Mouse (Mus musculus) megakaryocyte progenitor cell, adult 5-6 weeks (primary cell): ENCODE measurements around the gene Hist1h1t. TPM values are rescaled to one million over a fixed set of nuclear protein-coding genes. Genes with fewer than 3 reads are reported as not detected.

ENCODE experiments used
- ATAC-seq: replicated peaks from 2 replicates; pipeline ENCODE4 v1.8.0; 2016; ENCODE audit warnings: mild to moderate bottlenecking, moderate TSS enrichment, inconsistent platforms; ENCODE audit not compliant: poor library complexity
- total RNA-seq, 2 experiments: library from RNA; stranded (forward) in 1 of 2; stranded (reverse) in 1 of 2; fragments of 157-497, 149-512 nt in 1 of 2; fragments of 200-1000 nt in 1 of 2; gene quantifications; 2 replicates each; pipeline versions ENCODE4 v1.2.3 to v1.2.4; 2015 to 2017

Gene Hist1h1t
- total RNA-seq, 2 experiments from 2014 or later: 0.29 TPM; not detected in 1

GRCm38 (mm10) chr13:23732156-23732804 lies 36.7 kb downstream of the Hist1h1t start:
- ATAC-seq: peak; percentile 86

GRCm38 (mm10) chr13:23737091-23737490 lies 41.5 kb downstream of the Hist1h1t start:
- ATAC-seq: no peak

GRCm38 (mm10) chr13:23738041-23738440 lies 42.4 kb downstream of the Hist1h1t start:
- no peak for ATAC-seq

GRCm38 (mm10) chr13:23738677-23739068 lies 43.1 kb downstream of the Hist1h1t start, which contains the start of gene Hist1h1c:
TSS of gene Hist1h1c (plus strand) at chr13:23738808.
- ATAC-seq: peak; percentile 63

- peak; percentile 62 for ATAC-seq
Measured at GRCm38 (mm10) chr13:23739069-23739921, 43.7 kb downstream of the Hist1h1t start.

GRCm38 (mm10) chr13:23739922-23740252 lies 44.3 kb downstream of the Hist1h1t start:
- no peak for ATAC-seq

GRCm38 (mm10) chr13:23740256-23740840 lies 44.7 kb downstream of the Hist1h1t start:
- no peak for ATAC-seq

- ATAC-seq: no peak
Measured at GRCm38 (mm10) chr13:23740910-23741309, 45.3 kb downstream of the Hist1h1t start.

GRCm38 (mm10) chr13:23742007-23742406 lies 46.4 kb downstream of the Hist1h1t start:
- no peak for ATAC-seq

GRCm38 (mm10) chr13:23743215-23743614 lies 47.6 kb downstream of the Hist1h1t start:
- ATAC-seq: no peak

GRCm38 (mm10) chr13:23743963-23744362 lies 48.3 kb downstream of the Hist1h1t start:
- no peak for ATAC-seq

- ATAC-seq: no peak
Measured at GRCm38 (mm10) chr13:23744421-23745380, 49.1 kb downstream of the Hist1h1t start.

GRCm38 (mm10) chr13:23745381-23746161 lies 50.0 kb downstream of the Hist1h1t start, which contains the start of gene Hist1h3c:
TSS of gene Hist1h3c (minus strand) at chr13:23745602.
- ATAC-seq: peak; percentile 54

Other genes starting within 250 kb of the Hist1h1t start
Only the 30 nearest of the 38 such genes appear.
- 212 and 246 TPM in 2 replicates for gene Hist1h3g, start 160.4 kb upstream of the Hist1h1t start, total RNA-seq (2015)
- 210 and 363 TPM in 2 replicates for gene Hist1h3g, start 160.4 kb upstream of the Hist1h1t start, total RNA-seq (2017)
- gene Hist1h2bh, start 152.4 kb upstream of the Hist1h1t start, total RNA-seq (2015): 32.4 and 33.2 TPM in 2 replicates
- gene Hist1h2bh, start 152.4 kb upstream of the Hist1h1t start, total RNA-seq (2017): 120 and 144 TPM in 2 replicates
- 40.7 and 44.7 TPM in 2 replicates for gene Hist1h3f, start 151.8 kb upstream of the Hist1h1t start, total RNA-seq (2015)
- 86.8 and 176 TPM in 2 replicates for gene Hist1h3f, start 151.8 kb upstream of the Hist1h1t start, total RNA-seq (2017)
- 61.3 and 71.9 TPM in 2 replicates for gene Hist1h4f, start 144.2 kb upstream of the Hist1h1t start, total RNA-seq (2015)
- gene Hist1h4f, start 144.2 kb upstream of the Hist1h1t start, total RNA-seq (2017): 1,789 and 2,180 TPM in 2 replicates
- gene Hist1h1d, start 142.6 kb upstream of the Hist1h1t start, total RNA-seq (2015): 8.5 and 9.3 TPM in 2 replicates
- 112 TPM in 2 replicates for gene Hist1h1d, start 142.6 kb upstream of the Hist1h1t start, total RNA-seq (2017)
- gene Hist1h3e, start 133.4 kb upstream of the Hist1h1t start, total RNA-seq (2015): 98.5 and 110 TPM in 2 replicates
- 286 and 398 TPM in 2 replicates for gene Hist1h3e, start 133.4 kb upstream of the Hist1h1t start, total RNA-seq (2017)
- gene Hist1h2ae, start 124.6 kb upstream of the Hist1h1t start, total RNA-seq (2015): 5.3 and 9.4 TPM in 2 replicates
- gene Hist1h2ae, start 124.6 kb upstream of the Hist1h1t start, total RNA-seq (2017): 249 and 287 TPM in 2 replicates
- 285 and 322 TPM in 2 replicates for gene Hist1h2bg, start 124.4 kb upstream of the Hist1h1t start, total RNA-seq (2015)
- 1,174 and 1,244 TPM in 2 replicates for gene Hist1h2bg, start 124.4 kb upstream of the Hist1h1t start, total RNA-seq (2017)
- gene Hist1h2bf, start 121.6 kb upstream of the Hist1h1t start, total RNA-seq (2015): 321 and 327 TPM in 2 replicates
- gene Hist1h2bf, start 121.6 kb upstream of the Hist1h1t start, total RNA-seq (2017): 466 and 575 TPM in 2 replicates
- gene Hist1h2ad, start 121.4 kb upstream of the Hist1h1t start, total RNA-seq (2015): 1.9 and 3.4 TPM in 2 replicates
- gene Hist1h2ad, start 121.4 kb upstream of the Hist1h1t start, total RNA-seq (2017): 229 and 1,060 TPM in 2 replicates
- gene Hist1h3d, start 120.1 kb upstream of the Hist1h1t start, total RNA-seq (2015): 105 and 131 TPM in 2 replicates
- gene Hist1h3d, start 120.1 kb upstream of the Hist1h1t start, total RNA-seq (2017): 118 and 137 TPM in 2 replicates
- gene Hist1h4d, start 114.2 kb upstream of the Hist1h1t start, total RNA-seq (2015): 492 and 526 TPM in 2 replicates
- gene Hist1h4d, start 114.2 kb upstream of the Hist1h1t start, total RNA-seq (2017): 951 and 1,054 TPM in 2 replicates
- gene Hist1h2be, start 74.7 kb upstream of the Hist1h1t start, total RNA-seq (2015): 7.7 and 11.7 TPM in 2 replicates
- gene Hist1h2be, start 74.7 kb upstream of the Hist1h1t start, total RNA-seq (2017): 85.8 and 90.5 TPM in 2 replicates
- gene Hist1h1e, start 73.3 kb upstream of the Hist1h1t start, total RNA-seq (2015): 297 TPM in 2 replicates
- 260 and 272 TPM in 2 replicates for gene Hist1h1e, start 73.3 kb upstream of the Hist1h1t start, total RNA-seq (2017)
- 17.1 and 19.7 TPM in 2 replicates for gene Hist1h2ac, start 11.9 kb upstream of the Hist1h1t start, total RNA-seq (2015)
- 101 and 110 TPM in 2 replicates for gene Hist1h2ac, start 11.9 kb upstream of the Hist1h1t start, total RNA-seq (2017)
- gene Hist1h2bc, start 11.6 kb upstream of the Hist1h1t start, total RNA-seq (2015): 36.2 and 54.1 TPM in 2 replicates
- gene Hist1h2bc, start 11.6 kb upstream of the Hist1h1t start, total RNA-seq (2017): 196 and 235 TPM in 2 replicates
- gene Hist1h4c, start 2.6 kb downstream of the Hist1h1t start, total RNA-seq (2015): 45.1 and 51.9 TPM in 2 replicates
- gene Hist1h4c, start 2.6 kb downstream of the Hist1h1t start, total RNA-seq (2017): 238 and 311 TPM in 2 replicates
- gene Hfe, start 15.0 kb downstream of the Hist1h1t start, total RNA-seq (2015): 15.9 and 16.6 TPM in 2 replicates
- gene Hfe, start 15.0 kb downstream of the Hist1h1t start, total RNA-seq (2017): 6.0 and 8.7 TPM in 2 replicates
- 103 and 110 TPM in 2 replicates for gene Hist1h1c, start 43.0 kb downstream of the Hist1h1t start, total RNA-seq (2015)
- 686 and 791 TPM in 2 replicates for gene Hist1h1c, start 43.0 kb downstream of the Hist1h1t start, total RNA-seq (2017)
- 88.8 and 93.1 TPM in 2 replicates for gene Hist1h3c, start 49.8 kb downstream of the Hist1h1t start, total RNA-seq (2015)
- gene Hist1h3c, start 49.8 kb downstream of the Hist1h1t start, total RNA-seq (2017): 555 and 756 TPM in 2 replicates
- gene Hist1h2bb, start 50.9 kb downstream of the Hist1h1t start, total RNA-seq (2015): 232 TPM in 2 replicates
- gene Hist1h2bb, start 50.9 kb downstream of the Hist1h1t start, total RNA-seq (2017): 3,020 and 3,268 TPM in 2 replicates
- 28.1 and 45.4 TPM in 2 replicates for gene Hist1h2ab, start 55.3 kb downstream of the Hist1h1t start, total RNA-seq (2015)
- gene Hist1h2ab, start 55.3 kb downstream of the Hist1h1t start, total RNA-seq (2017): 2,397 and 3,405 TPM in 2 replicates
- 332 and 371 TPM in 2 replicates for gene Hist1h3b, start 56.5 kb downstream of the Hist1h1t start, total RNA-seq (2015)
- gene Hist1h3b, start 56.5 kb downstream of the Hist1h1t start, total RNA-seq (2017): 579 and 647 TPM in 2 replicates
- 33.6 and 56.1 TPM in 2 replicates for gene Hist1h4b, start 61.2 kb downstream of the Hist1h1t start, total RNA-seq (2015)
- 548 and 759 TPM in 2 replicates for gene Hist1h4b, start 61.2 kb downstream of the Hist1h1t start, total RNA-seq (2017)
- 39.5 and 40.4 TPM in 2 replicates for gene Hist1h4a, start 65.4 kb downstream of the Hist1h1t start, total RNA-seq (2015)
- gene Hist1h4a, start 65.4 kb downstream of the Hist1h1t start, total RNA-seq (2017): 492 and 698 TPM in 2 replicates
- 47.7 and 63.0 TPM in 2 replicates for gene Hist1h3a, start 66.6 kb downstream of the Hist1h1t start, total RNA-seq (2015)
- 393 and 612 TPM in 2 replicates for gene Hist1h3a, start 66.6 kb downstream of the Hist1h1t start, total RNA-seq (2017)
- gene Hist1h1a, start 67.9 kb downstream of the Hist1h1t start, total RNA-seq (2015): 151 and 174 TPM in 2 replicates
- gene Hist1h1a, start 67.9 kb downstream of the Hist1h1t start, total RNA-seq (2017): 2,111 and 2,271 TPM in 2 replicates
- not detected in 2 replicates for gene Trim38, start 74.1 kb downstream of the Hist1h1t start, total RNA-seq (2015)
- 0.42 TPM in 1 of 2 replicates, not detected in the other for gene Trim38, start 74.1 kb downstream of the Hist1h1t start, total RNA-seq (2017)
- not detected in 2 replicates for gene Slc17a2, start 111.2 kb downstream of the Hist1h1t start, total RNA-seq (2015)
- not detected in 2 replicates for gene Slc17a2, start 111.2 kb downstream of the Hist1h1t start, total RNA-seq (2017)
- gene Slc17a3, start 143.6 kb downstream of the Hist1h1t start, total RNA-seq (2015): 0.39 TPM in 1 of 2 replicates, not detected in the other
- gene Slc17a3, start 143.6 kb downstream of the Hist1h1t start, total RNA-seq (2017): 0.10 TPM in 1 of 2 replicates, not detected in the other